Mouse (Mus musculus): ENCODE data around the gene Dusp15.

DNA sequence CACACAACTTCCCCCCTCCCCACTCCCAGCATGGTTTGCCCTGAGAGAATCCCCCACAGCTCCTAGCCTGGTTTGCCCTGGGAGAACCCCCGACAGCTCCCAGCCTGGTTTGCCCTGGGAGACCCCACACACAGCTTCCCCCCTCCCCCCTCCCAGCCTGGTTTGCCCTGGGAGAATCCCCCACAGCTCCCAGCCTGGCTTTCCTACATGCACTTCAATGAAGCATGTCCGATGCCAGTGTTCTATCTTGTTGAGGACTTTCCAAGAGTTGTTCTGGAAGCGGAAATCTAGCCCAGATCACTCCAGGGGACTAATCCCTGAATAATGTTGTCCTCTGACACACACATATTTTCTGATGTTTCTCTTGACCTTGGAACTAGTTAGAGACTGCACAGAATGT is 48.8 kb downstream of the Dusp15 start:
- no peak for TF ChIP-seq CTCF (IDR thresholded peaks at IDR 0.05; ENCODE audit: low read depth, low read length)
- no peak for TF ChIP-seq POLR2A (IDR thresholded peaks at IDR 0.05; ENCODE audit: extremely low read depth, insufficient read depth, low read length)
